Mouse (Mus musculus): Measurements from ENCODE around the gene Ciao1.

Gene Ciao1

DNA sequence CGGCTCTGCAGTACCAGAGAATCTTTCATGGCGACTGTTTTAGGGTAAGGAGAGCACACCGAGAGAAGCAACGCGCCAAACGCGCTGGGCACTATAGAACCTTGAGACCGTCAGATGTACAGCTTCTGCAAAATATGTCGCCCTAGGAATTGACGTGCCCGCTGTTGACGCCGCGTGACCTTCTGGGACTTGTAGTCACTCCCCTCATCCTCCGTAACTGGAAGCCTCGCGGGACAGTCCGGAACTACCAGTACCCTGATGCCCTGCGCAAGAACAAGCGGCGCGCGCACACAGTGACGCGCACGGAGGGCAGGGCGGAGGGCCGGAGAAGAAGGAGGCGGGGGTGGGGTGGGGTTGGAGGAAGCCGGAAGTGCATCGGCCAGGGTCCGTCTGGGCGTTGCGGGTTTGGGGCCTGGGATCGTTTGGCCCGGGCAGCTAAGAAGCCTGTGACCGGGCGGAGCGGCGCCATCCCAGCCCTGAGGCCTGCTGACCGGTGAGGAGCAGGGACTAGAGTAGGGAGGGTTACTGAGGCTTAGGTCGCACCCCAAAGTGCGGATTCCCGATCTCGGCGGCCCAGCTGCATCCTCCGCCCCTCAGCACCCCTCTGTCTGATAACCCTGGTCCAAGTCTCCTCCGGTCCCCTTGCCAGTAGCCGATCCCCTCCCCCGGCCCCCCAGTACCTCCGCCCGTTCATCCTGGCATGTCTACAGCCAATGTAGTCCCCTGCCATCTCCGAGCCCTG, at the start of gene Ciao1, which contains the start of gene Tmem127:
TSS of gene Ciao1 (minus strand) at position 225 of the 742 bp plus-strand sequence.
TSS of gene Tmem127 (plus strand) at position 317 of the 742 bp plus-strand sequence.
- ChIA-PET CTCF (interaction anchor here in 2 of 4 experiments (0.6 to 2.0 kb wide), 7 partner anchors 22 to 339 kb away, joined by 3 to 10 read pairs (median 5); partner anchors contain the start of genes Mrps5 (in 1 of the 2) and Zfp661 (in 1 of the 2)), POLR2A (interaction anchor here in 3 of 4 experiments (0.7 to 3.4 kb wide), 39 partner anchors 8 to 586 kb away, joined by 3 to 69 read pairs (median 5); partner anchors contain the start of genes Blvra (in 3 of the 3), Stard7 (in 3 of the 3), 1810024B03Rik (in 2 of the 3) and Dusp2 (in 2 of the 3))

DNA sequence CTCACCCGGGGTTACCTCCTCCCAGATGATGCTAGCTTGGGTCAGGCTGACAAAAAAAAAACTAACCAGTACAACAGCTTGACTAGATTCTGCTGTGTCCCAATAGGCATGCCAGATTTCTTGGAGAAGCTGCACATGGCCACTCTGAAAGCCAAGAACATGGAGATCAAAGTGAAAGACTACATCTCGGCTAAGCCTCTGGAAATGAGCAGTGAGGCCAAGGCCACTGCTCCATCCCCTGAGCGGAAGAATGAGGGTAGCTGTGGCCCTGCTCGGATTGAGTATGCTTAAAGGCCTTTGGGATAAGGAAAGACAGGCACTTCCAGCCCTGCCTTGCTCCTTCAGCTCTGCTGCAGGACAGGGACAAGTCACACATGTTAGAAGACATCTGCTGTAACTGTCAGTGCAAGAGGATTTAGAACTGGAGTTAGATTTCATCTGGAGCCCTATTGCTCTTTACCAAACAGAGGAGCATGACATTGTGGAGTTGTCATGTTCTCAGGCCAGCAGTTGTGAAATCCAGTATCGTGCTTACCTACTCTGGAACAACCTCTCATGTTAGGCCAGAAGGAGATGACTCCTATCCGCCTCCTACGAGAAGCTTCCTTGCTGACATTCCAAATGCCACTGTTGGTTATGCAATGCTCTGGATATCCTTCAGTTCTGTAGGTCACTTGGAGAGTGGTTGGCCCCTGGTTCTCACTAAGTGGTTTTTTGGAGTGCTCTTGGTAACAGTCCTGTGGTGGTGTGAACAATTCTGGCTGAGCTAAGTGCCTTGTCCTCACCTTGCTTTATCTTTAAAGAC, 49.6 kb upstream of the Ciao1 start:
- ChIA-PET POLR2A (interaction anchor here in 2 of 4 experiments (1.2 to 1.6 kb wide), 3 partner anchors 11 to 27 kb away, joined by 3 to 7 read pairs (median 3); partner anchors contain the start of gene Stard7 (in 1 of the 2)), CTCF (no interaction called here)

DNA sequence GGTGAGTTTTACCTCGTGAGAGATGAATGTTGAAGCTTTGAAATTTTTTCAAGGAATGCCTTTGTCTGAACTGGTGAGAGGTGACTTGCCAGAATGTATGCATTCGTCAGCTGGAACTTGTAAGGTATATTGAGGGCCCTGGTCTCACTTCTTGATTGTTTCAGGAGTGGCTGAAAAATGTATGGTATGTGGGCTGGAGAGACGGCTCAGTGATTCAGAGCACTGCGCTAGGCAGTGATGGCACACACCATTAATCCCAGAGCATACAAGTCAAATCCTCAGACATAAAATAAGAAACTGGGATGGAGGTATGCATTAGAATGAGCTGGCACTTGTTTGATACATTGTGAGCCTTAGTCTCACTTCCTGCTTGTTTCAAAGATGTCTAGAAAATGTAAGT, 44.6 kb upstream of the Ciao1 start:
- CTCF ChIA-PET, result no interaction called here
- POLR2A ChIA-PET, result interaction anchor here in 1 of 4 experiments (0.6 kb wide), 1 partner anchor 497 kb away, joined by 3 read pairs; no protein-coding TSS in a partner anchor

DNA sequence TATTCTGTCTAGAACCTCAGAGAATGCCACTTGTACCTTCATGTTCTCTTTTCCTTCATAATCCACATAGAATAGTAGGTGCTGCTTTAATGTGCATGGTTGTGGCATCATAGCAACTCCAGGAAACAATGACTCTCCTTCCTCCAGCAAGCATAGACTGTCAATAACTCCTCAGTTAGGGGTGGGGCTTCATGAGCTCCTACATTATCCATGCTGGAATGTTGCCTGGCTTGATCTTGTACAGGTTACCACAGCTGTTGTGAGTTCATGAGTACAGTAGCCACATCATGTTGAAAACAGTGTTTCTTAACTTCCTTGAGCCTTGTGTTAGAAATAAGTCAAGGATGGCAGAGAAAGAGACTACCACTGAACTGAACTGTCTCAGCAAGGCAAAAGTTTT, 30.5 kb upstream of the Ciao1 start:
- POLR2A ChIA-PET, result interaction anchor here in 3 of 4 experiments (0.6 to 1.1 kb wide), 5 partner anchors 9 to 1926 kb away, joined by 3 to 7 read pairs (median 3); partner anchors contain the start of gene Stard7 (in 1 of the 3)

DNA sequence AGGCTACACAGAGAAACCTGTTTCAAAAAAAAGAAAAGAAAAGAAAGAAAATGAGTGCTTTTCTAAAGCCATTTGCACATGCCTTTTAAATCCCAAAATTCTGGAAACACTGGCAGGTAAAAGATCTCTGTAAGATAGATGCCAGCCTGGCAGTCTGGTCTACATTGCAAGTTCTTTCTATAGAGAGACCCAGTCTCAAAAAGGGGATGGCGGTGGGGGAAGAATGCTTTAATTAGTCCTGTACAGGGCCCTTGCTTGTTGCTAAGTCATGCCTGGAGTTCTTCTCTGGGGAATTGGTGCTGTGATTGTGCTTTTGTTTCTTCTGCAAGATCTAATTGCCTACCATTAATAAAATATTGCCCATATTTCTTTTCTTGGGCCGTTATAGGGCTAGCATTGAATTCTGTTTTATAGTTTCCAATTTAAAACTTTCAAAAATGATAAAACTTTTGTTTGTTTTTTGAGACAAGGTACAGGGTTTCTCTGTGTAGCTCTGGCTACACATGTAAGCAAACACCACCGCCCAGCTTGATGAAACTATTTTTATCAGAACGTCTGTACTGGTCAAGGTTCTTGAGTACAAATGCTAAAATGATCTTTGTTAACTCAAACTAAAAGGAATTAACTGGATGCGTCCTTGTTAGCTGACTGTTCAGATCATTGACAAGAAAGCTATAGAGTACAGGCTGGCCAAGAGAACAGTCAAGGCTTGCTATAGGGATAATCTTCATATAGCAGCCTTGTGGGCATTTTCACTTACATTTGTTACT, 28.1 kb upstream of the Ciao1 start:
- ChIA-PET CTCF (no interaction called here), POLR2A (interaction anchor here in 2 of 4 experiments (0.5 to 1.2 kb wide), 3 partner anchors 10 to 108 kb away, joined by 3 to 4 read pairs (median 3); partner anchors contain the start of genes Ciao1 (in 1 of the 2) and Tmem127 (in 1 of the 2))

More for the DNA sequence above, 30.5 kb upstream of the Ciao1 start:
- CTCF ChIA-PET, result interaction anchor here in 2 of 4 experiments (0.6 kb wide), 2 partner anchors 146 to 406 kb away, joined by 3 to 11 read pairs; no protein-coding TSS in a partner anchor

DNA sequence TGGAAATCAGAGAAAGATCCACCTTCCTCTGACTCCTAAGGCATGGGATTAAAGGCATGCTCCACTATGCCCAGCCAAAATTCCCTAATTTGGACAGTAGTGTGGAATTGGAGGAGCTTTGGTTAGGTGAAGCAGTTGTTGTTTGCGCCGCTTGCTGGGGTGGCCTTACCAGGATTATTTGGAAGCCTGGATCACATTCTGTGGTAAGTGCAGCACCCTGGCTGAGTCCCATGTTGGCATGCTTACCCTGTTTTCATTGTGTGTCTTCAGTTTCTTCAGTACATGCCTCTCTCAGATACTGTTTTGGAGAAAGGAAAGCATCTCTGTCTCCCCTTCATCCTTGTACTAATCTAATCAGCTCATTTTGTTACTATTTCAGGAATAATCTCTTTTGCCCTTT, 27.0 kb upstream of the Ciao1 start:
- CTCF ChIA-PET, result no interaction called here
- POLR2A ChIA-PET, result interaction anchor here in 2 of 4 experiments (0.7 to 1.2 kb wide), 3 partner anchors 27 to 98 kb away, joined by 3 read pairs; partner anchors contain the start of genes Ciao1 (in 1 of the 2) and Tmem127 (in 1 of the 2)

DNA sequence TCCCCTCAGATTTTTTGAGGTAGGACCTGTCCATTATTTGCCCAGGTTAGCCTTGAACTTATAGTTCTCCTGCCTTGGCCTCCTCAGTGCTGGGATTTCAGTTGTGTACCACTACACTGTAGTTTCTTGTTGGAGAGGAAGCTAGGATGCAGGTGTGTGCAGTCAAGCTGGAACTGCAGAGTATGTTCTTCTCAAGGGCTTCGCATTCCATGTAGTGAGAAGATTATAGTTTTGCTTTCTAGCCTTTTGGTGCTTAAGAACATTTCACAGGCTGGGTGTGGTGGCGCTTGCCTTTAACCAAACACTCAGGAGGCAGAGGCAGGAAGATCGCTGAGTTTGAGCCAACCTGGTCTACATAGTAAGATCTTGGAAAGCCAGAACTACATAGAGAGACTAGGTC, 25.2 kb upstream of the Ciao1 start:
- CTCF ChIA-PET, result interaction anchor here in 1 of 4 experiments (0.6 kb wide), 1 partner anchor 148 kb away, joined by 3 read pairs; no protein-coding TSS in a partner anchor
- POLR2A ChIA-PET, result interaction anchor here in 1 of 4 experiments (1.0 kb wide), 1 partner anchor 21 kb away, joined by 3 read pairs; no protein-coding TSS in a partner anchor

DNA sequence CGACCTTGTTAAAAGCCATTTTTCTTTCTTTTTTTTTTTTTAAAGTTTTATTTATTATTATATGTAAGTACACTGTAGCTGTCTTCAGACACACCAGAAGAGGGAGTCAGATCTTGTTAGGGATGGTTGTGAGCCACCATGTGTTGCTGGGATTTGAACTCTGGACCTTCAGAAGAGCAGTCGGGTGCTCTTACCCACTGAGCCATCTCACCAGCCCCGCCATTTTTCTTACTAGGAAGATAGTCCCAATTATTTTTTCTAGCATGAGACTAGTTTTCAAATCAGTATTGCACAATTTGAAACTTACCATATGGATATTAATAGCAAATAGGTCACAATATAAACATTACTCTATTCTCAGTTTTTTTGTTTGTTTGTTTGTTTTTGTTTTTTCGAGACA, 24.4 kb upstream of the Ciao1 start:
- ChIA-PET POLR2A (interaction anchor here in 1 of 4 experiments (1.0 to 4.7 kb wide), 2 partner anchors 20 to 25 kb away, joined by 3 to 69 read pairs; partner anchors contain the start of genes Ciao1 and Tmem127), CTCF (interaction anchor here in 1 of 4 experiments (2.0 kb wide), 1 partner anchor 24 kb away, joined by 10 read pairs; the partner anchor contains the start of genes Ciao1 and Tmem127)

DNA sequence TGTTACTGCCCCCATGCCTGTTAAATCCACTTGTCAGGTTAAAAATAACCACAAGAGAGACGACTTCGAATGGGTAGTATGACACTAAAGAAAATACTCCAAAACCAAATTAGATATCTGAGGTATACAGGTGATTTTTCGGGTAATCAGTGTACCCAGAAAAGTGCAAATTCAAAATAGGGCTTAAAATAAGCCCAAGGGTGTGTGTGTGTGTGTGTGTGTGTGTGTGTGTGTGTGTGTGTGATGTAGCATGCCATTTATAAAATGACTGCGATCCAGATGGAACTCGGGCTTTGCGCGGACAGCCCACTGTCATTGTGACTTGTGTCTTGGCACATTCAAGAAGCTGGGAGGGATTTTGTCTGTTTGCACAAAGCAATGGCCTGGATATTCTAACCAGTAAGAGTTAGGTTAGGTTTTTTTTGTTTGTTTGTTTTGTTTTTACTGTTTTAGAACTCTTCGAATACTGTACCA, 23.5 kb upstream of the Ciao1 start:
- POLR2A ChIA-PET, result interaction anchor here (0.6 to 4.7 kb wide), 38 partner anchors 11 to 593 kb away, joined by 3 to 69 read pairs (median 4); partner anchors contain the start of genes Ciao1 (in 2 of the 4), Dusp2 (in 2 of the 4), Tmem127 (in 2 of the 4) and 1810024B03Rik (in 1 of the 4)
- CTCF ChIA-PET, result interaction anchor here in 1 of 4 experiments (0.7 to 2.0 kb wide), 2 partner anchors 23 to 128 kb away, joined by 3 to 10 read pairs; partner anchors contain the start of genes Ciao1 and Tmem127

DNA sequence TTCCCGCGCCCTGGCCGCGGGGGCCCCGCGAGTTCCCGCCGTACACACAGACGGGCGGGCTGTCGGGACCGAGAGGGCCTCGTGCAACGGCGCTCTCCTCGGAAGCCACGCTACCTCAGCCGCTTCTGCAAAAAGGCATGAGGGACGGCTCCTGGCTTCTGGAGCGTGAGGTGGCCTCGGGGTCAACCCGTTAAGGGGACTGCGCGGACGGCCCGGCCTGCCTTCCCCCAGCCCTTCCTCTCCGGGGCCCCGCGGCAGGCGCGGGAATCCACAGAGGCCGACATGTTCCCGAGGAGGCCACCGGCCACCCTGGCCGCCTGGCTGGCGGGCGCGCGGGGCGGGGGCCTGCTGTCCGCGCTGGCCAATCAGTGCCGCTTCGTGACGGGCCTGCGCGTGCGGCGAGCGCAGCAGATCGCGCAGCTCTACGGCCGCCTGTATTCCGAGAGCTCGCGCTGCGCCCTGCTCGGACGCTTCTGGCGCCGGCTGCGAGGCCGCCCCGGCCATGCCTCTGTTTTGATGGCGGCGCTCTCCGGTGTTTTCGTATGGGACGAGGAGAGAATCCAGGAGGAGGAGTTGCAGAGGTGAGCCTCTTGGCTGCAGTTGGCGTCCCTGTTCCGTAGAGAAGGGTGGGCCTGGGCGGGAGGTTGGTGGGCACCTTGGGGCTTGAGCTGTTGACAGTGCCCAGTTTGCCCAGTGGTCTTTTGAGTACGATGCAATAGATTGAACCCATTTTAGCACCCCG, 22.9 kb upstream of the Ciao1 start:
- POLR2A ChIA-PET, result interaction anchor here (0.6 to 4.7 kb wide), 61 partner anchors 8 to 1548 kb away, joined by 3 to 69 read pairs (median 4); partner anchors contain the start of genes Ciao1 (in 3 of the 4), Tmem127 (in 3 of the 4), 1810024B03Rik (in 2 of the 4) and Dusp2 (in 2 of the 4)
- CTCF ChIA-PET, result interaction anchor here in 2 of 4 experiments (0.5 to 2.0 kb wide), 3 partner anchors 10 to 129 kb away, joined by 3 to 10 read pairs (median 4); partner anchors contain the start of genes Ciao1 (in 1 of the 2) and Tmem127 (in 1 of the 2)

DNA sequence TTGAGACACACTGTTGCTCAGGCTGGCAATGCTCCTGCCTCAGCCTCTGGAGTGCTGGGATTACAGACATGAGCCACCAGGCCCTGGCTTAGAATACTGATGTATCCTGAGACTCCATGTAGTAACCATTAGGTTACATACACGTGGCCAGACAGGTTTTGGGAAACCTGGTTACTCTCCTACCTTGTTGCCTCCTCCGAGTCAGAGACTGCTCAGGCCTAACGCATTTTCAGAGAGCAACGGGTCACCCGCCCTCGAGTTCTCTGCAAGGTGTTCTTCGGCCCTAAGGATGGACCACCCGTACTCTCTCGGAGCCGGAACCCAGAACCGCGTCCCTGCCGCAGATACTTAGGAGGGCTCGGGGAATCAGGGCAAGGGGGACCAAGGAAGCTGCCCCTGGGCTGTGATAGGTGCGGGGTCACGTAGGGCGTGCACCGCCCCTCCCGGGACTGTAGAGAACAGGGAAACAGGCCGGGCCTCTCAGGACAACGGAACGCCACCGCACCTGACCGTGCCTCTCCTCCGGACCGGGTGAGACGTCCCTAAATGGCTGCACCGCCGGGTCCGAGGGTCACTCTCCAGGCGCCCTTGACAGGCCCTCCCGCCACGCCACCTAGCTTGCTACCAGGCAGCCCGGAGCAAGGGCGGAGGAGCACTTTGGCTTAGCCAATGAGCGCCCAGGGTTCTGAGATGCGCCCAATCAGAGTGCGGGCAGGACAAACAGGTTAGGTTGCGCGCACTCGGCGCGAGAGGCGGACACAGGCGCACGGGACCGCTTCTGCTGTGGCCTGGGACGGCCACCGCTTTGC, 22.1 kb upstream of the Ciao1 start, which contains the start of gene Stard7:
TSS of gene Stard7 (plus strand) at position 728 of the 809 bp plus-strand sequence.
- POLR2A ChIA-PET, result interaction anchor here in 3 of 4 experiments (0.6 to 4.7 kb wide), 63 partner anchors 9 to 1548 kb away, joined by 3 to 69 read pairs (median 4); partner anchors contain the start of genes Ciao1 (in 3 of the 3), Tmem127 (in 3 of the 3), 1810024B03Rik (in 2 of the 3) and Mtln (in 2 of the 3)
- CTCF ChIA-PET, result interaction anchor here in 2 of 4 experiments (0.5 to 2.0 kb wide), 4 partner anchors 11 to 22 kb away, joined by 3 to 10 read pairs (median 4); partner anchors contain the start of genes Ciao1 (in 1 of the 2) and Tmem127 (in 1 of the 2)

DNA sequence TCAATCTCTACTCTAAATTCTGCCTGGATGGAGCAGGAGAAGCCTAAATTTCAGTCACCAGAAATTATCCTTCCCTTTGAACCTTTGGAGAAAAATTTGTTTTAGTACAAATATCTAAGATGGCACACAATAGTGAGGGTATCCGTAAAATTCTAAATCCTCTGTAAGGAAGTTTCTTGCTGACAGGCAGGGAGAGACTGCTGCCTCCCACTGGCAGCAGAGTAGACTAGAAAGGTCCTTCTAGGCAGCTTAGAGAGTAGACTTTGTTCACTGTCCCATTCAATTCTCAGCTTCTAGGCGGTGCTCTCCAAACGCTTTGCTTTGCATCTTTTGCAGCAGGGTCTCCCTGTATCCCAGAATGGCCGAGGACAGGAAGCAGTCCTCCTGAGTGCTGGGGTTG, 20.2 kb upstream of the Ciao1 start:
- ChIA-PET CTCF (interaction anchor here in 2 of 4 experiments (1.0 to 1.4 kb wide), 3 partner anchors 8 to 73 kb away, joined by 3 to 4 read pairs (median 3); no protein-coding TSS in a partner anchor), POLR2A (interaction anchor here in 3 of 4 experiments (0.5 to 4.7 kb wide), 8 partner anchors 12 to 156 kb away, joined by 3 to 69 read pairs (median 6); partner anchors contain the start of genes Ciao1 (in 1 of the 3) and Tmem127 (in 1 of the 3))

DNA sequence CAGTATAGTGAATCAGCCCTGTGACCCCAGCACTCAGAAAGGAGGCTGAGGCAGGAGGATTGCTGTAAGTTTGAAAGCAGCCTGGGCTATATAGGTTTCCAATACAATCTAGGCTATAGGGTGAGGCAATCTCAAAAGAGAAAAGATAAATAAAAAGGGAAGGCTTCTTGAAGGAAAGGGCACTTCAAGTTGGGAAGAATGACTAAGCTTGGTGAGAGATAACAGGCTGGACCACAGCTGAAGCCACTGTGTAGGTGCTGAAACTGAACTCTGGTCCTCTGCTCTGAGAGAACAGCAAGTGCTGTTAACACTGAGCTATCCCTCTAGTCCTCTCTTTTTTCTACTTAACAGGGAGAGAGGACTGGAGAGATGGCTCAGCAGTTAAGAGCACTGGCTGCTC, 14.9 kb upstream of the Ciao1 start:
- ChIA-PET CTCF (no interaction called here), POLR2A (interaction anchor here in 2 of 4 experiments (1.2 to 1.8 kb wide), 2 partner anchors 11 to 14 kb away, joined by 3 read pairs; no protein-coding TSS in a partner anchor)

DNA sequence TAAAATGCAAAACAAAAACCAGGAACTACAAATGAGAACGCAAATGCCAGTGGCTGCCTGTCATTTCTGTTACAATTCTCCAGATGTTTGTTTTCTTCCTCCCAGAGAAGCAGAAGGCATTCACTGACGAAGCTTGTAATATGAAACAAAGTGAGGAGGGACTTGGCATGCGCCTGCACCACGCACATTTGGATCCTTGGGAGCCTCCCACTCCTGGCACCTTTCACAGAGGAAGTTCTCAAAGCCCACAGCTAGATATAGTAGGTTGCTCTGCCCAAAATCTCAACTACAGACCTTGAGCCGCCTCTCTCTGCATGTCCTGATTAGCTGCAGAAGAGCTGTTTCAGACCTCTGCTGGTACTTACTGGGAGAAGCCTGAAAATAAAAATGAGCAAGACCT, 11.7 kb upstream of the Ciao1 start:
- CTCF ChIA-PET, result interaction anchor here in 2 of 4 experiments (0.6 to 1.1 kb wide), 2 partner anchors 8 to 306 kb away, joined by 3 to 4 read pairs; no protein-coding TSS in a partner anchor
- POLR2A ChIA-PET, result interaction anchor here in 3 of 4 experiments (0.7 to 2.8 kb wide), 4 partner anchors 11 to 240 kb away, joined by 3 to 18 read pairs (median 4); partner anchors contain the start of gene Stard7 (in 3 of the 3)
